Mouse (Mus musculus) bone marrow macrophage, adult 2 months (primary cell): ENCODE results near the gene Mettl24. TPM values are rescaled to one million over a fixed set of nuclear protein-coding genes. Genes with fewer than 3 reads are reported as not detected.

Source experiments
- H3K27ac ChIP-seq: 2 replicates; pipeline ENCODE4 v1.5.1; 2012; ENCODE audit warnings: low read depth, low read length; ENCODE audit not compliant: insufficient read depth
- H3K4me1 ChIP-seq: 2 replicates; pipeline ENCODE4 v1.6.1; 2012; ENCODE audit warnings: low read length; ENCODE audit not compliant: control insufficient read depth, insufficient read depth
- H3K4me3 ChIP-seq: 2 replicates; pipeline ENCODE4 v1.5.1; 2012; ENCODE audit warnings: mild to moderate bottlenecking, low read length, moderate library complexity; ENCODE audit not compliant: insufficient read depth
- CTCF ChIP-seq: IDR thresholded peaks from 2 replicates; pipeline ENCODE4 v1.5.1; 2012; ENCODE audit warnings: low read depth, mild to moderate bottlenecking, low read length, moderate library complexity
- POLR2A ChIP-seq: IDR thresholded peaks from 2 replicates; pipeline ENCODE4 v1.6.1; 2012; ENCODE audit warnings: mild to moderate bottlenecking, low read depth, low read length, borderline replicate concordance
- polyA plus RNA-seq: library from polyadenylated mRNA; stranded (reverse); fragments of >200 nt; gene quantifications from 2 replicates; pipeline ENCODE4 v1.2.4, GENCODE M21; 2012; ENCODE audit not compliant: missing spikeins, insufficient read depth, insufficient read length

Gene Mettl24
- polyA plus RNA-seq, 1 experiment = not detected

DNA sequence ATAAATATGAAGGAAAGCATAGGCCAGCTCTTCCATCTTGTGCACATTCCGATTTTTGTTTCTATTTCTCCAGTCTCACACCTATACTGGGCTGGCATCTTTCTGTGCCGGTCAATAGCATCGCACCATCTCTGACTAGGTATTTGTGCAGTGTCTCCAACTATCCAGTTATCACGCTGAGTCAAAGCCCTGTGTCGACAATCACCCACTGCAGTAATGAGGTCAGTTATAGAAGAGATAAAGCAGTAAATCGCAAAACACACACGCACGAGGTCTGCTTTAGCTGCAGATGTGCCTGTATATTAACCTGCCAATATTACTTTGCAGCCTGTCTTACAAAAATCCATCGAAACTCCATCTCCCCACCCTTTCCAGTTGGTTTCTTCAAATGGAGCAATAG is 30.7 kb downstream of the Mettl24 start:
- H3K27ac ChIP-seq = no peak overlapping the region
- TF ChIP-seq POLR2A = no peak
- TF ChIP-seq CTCF = no peak
- H3K4me3 ChIP-seq = no peak overlapping the region
- H3K4me1 ChIP-seq = no peaks in the 10 kb centered on the region

DNA sequence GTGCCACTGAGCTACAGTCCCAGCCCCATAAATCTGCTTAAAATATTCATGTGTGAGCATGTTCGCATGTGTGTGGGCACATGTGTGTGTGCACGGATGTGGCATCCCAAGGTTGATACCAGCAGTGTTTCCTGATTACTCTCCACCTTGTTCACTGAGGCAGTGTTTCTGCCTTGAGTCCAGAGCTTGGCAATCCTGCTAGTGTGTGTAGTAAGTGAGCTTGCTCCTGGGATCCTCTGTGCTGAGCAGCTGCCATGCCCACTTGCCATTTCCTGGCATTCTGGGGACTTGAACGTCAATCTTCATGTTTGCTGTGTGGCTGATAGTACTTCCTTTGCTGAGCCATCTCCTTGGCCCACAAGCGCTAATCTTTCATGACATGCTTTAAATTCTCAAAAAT is 32.1 kb downstream of the Mettl24 start:
- Histone ChIP-seq H3K4me3 (no peak overlapping the region), H3K27ac (no peak overlapping the region), H3K4me1 (no peaks in the 10 kb centered on the region)
- no peak for TF ChIP-seq POLR2A
- no peak for TF ChIP-seq CTCF

DNA sequence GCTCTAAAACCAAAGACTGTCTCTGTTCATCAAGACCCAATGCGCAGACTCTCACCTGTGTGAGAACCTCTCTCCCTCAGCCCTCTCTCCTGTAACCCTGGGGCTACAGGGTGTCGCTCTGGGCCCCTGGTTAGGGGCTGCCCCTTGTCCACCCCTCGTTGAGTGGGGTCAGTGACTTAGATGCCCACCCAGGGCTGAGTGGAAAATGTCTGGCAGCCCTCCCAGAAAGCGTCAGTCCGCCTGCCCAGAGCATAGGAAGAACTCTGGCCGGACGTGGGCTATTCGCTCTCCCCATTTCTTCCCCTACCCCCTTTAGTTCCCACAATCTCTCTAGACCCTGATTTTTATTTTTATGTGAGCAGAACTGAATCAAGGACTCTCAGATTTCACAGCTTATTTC is 33.2 kb downstream of the Mettl24 start:
- no peak overlapping the region for H3K27ac ChIP-seq
- TF ChIP-seq CTCF (no peak), POLR2A (no peak)
- no peak overlapping the region for H3K4me3 ChIP-seq
- H3K4me1 ChIP-seq = no peaks in the 10 kb centered on the region

DNA sequence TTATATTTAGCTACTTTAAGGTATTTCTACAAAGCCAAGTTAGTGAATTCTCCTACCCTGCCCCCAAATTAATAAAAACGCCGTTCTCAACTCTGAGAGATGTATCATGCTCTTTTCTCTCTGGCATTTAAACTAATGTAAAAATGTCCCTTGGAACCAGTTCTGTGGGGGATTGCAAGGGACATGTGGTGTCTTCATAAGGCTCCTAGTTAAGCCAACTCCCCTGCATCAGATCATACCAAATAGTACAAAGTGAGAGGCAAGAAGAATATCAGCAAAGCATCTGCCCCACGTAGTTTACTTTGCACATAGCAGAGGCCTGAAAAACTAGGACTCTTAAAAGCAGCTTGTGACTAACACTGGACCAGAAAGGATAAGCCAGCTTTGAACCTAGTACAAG is 33.6 kb downstream of the Mettl24 start:
- no peak overlapping the region for H3K4me3 ChIP-seq
- no peaks in the 10 kb centered on the region for H3K4me1 ChIP-seq
- H3K27ac ChIP-seq = no peak overlapping the region
- TF ChIP-seq CTCF (no peak), POLR2A (no peak)

DNA sequence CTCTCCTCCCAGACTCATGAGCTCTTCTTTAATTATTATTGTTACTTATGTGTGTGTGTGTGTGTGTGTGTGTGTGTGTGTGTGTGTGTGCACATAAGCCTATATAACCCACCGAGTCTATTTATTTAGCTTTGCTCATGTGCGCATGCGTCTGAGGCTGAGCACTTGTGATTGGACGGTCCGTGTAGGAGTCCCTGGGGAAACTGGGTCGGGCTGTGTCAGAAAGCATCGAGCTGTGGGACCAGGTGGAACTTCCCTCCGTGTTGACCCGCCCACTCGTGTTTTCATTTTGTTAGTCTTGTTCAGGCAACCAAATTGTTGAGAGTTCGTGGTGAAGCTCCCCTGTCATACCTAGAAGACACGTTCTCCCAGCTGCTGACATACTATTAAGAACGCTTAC is 35.3 kb downstream of the Mettl24 start:
- Histone ChIP-seq H3K27ac (no peak overlapping the region), H3K4me3 (no peak overlapping the region), H3K4me1 (no peaks in the 10 kb centered on the region)
- TF ChIP-seq POLR2A (no peak), CTCF (no peak)

DNA sequence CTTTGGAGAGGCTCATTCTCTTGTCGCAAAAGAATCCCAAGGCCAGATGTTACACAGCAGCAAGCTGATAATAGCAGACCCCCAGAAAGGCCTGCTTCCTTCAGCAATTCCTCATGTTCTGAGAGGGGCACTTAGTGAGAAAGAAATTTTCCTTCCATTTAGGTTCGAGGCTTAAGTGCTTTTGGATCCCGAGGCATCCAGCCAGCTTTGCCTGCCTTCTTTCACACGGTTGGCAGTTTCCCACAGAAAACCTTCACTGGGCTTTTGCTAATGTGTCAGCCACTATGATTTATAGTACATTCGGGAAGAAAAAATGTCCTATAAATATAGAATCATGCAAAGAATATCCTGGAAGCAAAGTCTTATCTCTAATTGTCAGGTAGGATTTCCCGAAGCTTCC is 36.0 kb downstream of the Mettl24 start:
- H3K4me1 ChIP-seq = no peaks in the 10 kb centered on the region

DNA sequence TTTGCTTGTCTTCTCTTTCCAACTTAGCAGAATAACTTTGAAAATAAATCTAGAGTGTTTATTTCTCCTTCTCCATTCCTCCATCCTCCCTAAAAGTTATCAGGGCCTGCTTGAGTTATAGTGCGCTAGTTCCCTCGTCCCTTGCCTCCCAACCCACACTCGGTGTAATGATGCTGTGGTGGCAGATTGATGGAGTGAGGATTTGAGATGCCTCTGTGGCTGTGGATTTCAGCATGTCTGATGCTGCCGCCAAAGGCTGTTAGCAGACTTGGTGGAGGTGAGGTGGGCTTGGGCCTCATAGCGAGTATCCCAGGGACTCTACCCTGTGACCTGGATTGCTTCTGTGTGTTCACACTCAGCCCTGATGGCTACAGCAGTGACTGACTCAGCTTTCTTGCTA is 37.8 kb downstream of the Mettl24 start:
- Histone ChIP-seq H3K4me3 (no peak overlapping the region), H3K4me1 (no peaks in the 10 kb centered on the region), H3K27ac (no peak overlapping the region)
- no peak for TF ChIP-seq CTCF
- TF ChIP-seq POLR2A = no peak

More for the DNA sequence above, 36.0 kb downstream of the Mettl24 start:
- TF ChIP-seq CTCF (no peak), POLR2A (no peak)
- H3K27ac ChIP-seq = no peak overlapping the region
- no peak overlapping the region for H3K4me3 ChIP-seq

DNA sequence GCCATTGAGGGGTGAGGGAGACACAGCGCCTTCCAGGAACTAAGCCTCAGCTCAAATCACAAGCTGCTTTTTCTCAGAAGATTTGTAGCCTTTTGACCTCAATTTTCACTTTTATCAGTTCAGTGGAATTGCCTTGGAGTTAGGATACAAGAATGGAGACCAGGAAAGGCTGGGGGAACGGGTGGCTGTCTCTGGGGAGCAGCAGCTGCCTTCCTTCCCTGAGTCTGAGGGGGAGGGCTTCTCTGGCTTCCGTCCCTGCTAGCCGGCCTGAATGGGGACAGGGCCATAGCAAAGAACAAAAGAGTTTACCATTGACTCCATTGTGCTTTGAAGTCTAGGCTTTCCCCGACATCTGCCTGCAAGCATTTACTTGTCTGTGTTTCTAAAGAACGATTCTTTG is 41.3 kb downstream of the Mettl24 start:
- no peaks in the 10 kb centered on the region for H3K4me1 ChIP-seq
- H3K27ac ChIP-seq = no peak overlapping the region
- no peak overlapping the region for H3K4me3 ChIP-seq
- TF ChIP-seq POLR2A (no peak), CTCF (no peak)

DNA sequence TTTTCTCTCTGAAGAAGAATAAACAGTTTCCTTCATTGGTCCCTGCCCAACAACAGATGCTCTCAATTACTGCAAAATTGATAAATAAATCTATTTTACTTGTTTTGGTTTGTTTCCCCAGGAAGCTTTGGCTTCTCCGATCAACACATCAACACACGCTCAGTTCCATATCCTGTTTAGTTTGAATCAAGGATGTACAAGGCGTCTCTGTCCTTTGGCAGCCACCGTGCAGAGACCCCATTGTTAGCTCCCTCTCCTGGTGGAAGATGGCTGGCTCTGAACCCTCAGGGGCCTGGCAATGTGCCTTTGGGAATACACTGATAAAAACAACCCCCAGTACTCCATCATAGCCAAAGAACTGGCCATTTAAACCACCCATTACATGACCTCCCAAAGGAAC is 42.0 kb downstream of the Mettl24 start:
- TF ChIP-seq POLR2A = no peak
- no peak for TF ChIP-seq CTCF
- Histone ChIP-seq H3K4me3 (no peak overlapping the region), H3K4me1 (no peaks in the 10 kb centered on the region), H3K27ac (no peak overlapping the region)

DNA sequence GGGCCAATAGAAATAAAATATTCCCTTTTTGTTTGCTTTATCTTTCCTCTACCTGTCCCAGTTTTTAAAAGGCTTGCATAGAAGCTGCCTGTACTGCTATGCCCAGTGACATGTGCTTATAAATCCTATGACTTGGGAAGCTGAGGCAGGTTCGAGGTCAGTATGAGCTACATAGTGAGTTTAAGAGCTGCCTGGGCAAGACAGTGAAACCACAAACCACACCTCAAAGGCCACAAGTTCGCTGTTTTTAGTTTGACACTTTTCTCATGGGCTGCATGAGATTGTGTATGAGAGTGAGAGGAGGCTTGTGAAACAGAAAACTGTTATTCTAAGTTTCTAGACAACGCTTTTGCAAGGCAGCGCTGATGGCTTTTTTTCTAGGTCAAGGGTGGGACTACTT is 42.4 kb downstream of the Mettl24 start:
- no peak overlapping the region for H3K27ac ChIP-seq
- H3K4me1 ChIP-seq = no peaks in the 10 kb centered on the region
- TF ChIP-seq CTCF (no peak), POLR2A (no peak)
- no peak overlapping the region for H3K4me3 ChIP-seq

DNA sequence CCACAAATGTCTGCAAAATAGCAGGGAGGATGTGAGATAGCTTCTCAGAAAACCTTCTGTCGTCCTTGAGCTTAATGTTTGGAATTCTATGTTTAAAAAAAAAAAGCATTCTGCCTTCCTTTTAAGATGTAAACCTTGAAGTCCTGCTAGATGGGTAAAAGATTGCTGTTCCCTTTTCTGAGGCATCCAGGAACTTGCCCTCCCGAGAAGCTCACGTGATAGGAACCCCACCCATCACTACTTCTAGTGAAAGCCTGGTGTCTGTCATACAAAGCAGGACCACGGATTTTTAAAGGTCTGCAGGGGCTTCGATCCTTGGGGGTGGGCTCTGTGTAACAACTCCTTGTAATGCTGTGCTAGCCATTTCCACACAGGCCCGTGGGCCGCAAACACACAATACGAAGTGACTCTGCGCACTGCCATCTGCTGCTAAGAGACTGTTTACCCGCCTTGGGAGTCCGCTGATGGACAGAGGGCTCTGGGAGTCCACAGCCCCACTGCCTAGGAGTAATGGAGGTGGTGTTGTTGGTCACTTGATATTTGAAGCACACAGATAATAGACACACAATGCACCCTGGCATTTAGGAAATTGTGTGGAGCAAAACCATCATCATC is 43.3 kb downstream of the Mettl24 start:
- Histone ChIP-seq H3K4me1 (no peaks in the 10 kb centered on the region), H3K4me3 (no peak overlapping the region), H3K27ac (no peak overlapping the region)
- TF ChIP-seq POLR2A = no peak
- TF ChIP-seq CTCF = no peak
